ENCODE assay signal across 8 mouse cellular contexts in genomic region chr8:88604065-88605038, GRCm38 (mm10). TPM values are rescaled to one million over a fixed set of nuclear protein-coding genes. Genes with fewer than 3 reads are reported as not detected.
DNase-seq lines count a peak whose midpoint lies in the region; ATAC-seq and TF ChIP-seq lines count a peak whose summit lies in the region.

No protein-coding gene starts in this region.

- peak; percentile 73; the same call in 1 of the 2 replicates for ATAC-seq in heart, embryonic 15.5 days (replicated peaks; ENCODE audit: insufficient number of reproducible peaks, insufficient read depth, low FRiP score, low read depth)
- peak; percentile 88 for ATAC-seq in kidney, embryonic 15.5 days (replicated peaks; ENCODE audit: low FRiP score)

- H3K27ac ChIP-seq in left cerebral cortex, adult 2 months: no peak overlapping the region
- peak overlapping the region; percentile 80 for H3K27ac ChIP-seq in embryonic fibroblast, embryonic 13.5 days (ENCODE audit: insufficient read depth, low read length)
- H3K27ac ChIP-seq in heart, embryonic 15.5 days: no peak overlapping the region
- H3K27ac ChIP-seq in kidney, embryonic 15.5 days: peak overlapping the region; percentile 84

- peak; percentile 77 for TF ChIP-seq POLR2A in embryonic fibroblast, embryonic 13.5 days (IDR thresholded peaks at IDR 0.05; ENCODE audit: low read depth, low read length)

- peak overlapping the region; percentile 56 for H3K4me2 ChIP-seq in heart, embryonic 15.5 days
- H3K4me2 ChIP-seq in kidney, embryonic 15.5 days: peak overlapping the region; percentile 59

- no peak for TF ChIP-seq CTCF in left cerebral cortex, adult 2 months (IDR thresholded peaks at IDR 0.05)
- no peak for TF ChIP-seq CTCF in embryonic fibroblast, embryonic 13.5 days (IDR thresholded peaks at IDR 0.05; ENCODE audit: borderline replicate concordance, insufficient read depth, low read length)

- 0 out of 2 replicates have a peak, but pooled peaks cover 3% of the 10 kb centered on the region for H3K27me3 ChIP-seq in heart, embryonic 15.5 days
- no peaks in the 10 kb centered on the region for H3K27me3 ChIP-seq in kidney, embryonic 15.5 days

- H3K4me1 ChIP-seq in embryonic fibroblast, embryonic 13.5 days (ENCODE audit: control insufficient read depth, insufficient read depth, low read length): no peaks in the 10 kb centered on the region
- H3K4me1 ChIP-seq in heart, embryonic 15.5 days (replicated peaks): peaks cover 16% of the 10 kb centered on the region
- H3K4me1 ChIP-seq in kidney, embryonic 15.5 days: peaks cover 31% of the 10 kb centered on the region

- H3K9me3 ChIP-seq in heart, embryonic 15.5 days (replicated peaks): 0 out of 2 replicates have a peak, but pooled peaks cover 3% of the 10 kb centered on the region
- 0 out of 2 replicates have a peak, but pooled peaks cover 5% of the 10 kb centered on the region for H3K9me3 ChIP-seq in kidney, embryonic 15.5 days (replicated peaks)

- no peak overlapping the region for H3K9ac ChIP-seq in heart, embryonic 15.5 days
- H3K9ac ChIP-seq in kidney, embryonic 15.5 days: no peak overlapping the region

- DNase-seq in left cerebral cortex, adult 2 months (ENCODE audit: extremely low spot score in 1 of 2, low spot score in 2 of 2): peak; percentile 23 to 47
- no peak for DNase-seq in left cerebral cortex, adult 11 months (ENCODE audit: low spot score)
- DNase-seq in lung, postnatal 36 days: peak; percentile 71
- DNase-seq in right cerebral cortex, postnatal 4 days: peak; percentile 71
- DNase-seq in c-Kit-positive CD71-positive TER-119-positive erythroid progenitor cells, embryonic 14.5 days (ENCODE audit: low spot score): no peak

- intact Hi-C loops in left cerebral cortex, adult 2 months (cut with DNase I): no loop called here

- no peak overlapping the region for H3K4me3 ChIP-seq in left cerebral cortex, adult 2 months
- H3K4me3 ChIP-seq in embryonic fibroblast, embryonic 13.5 days (ENCODE audit: insufficient read depth, low read length): no peak overlapping the region
- H3K4me3 ChIP-seq in heart, embryonic 15.5 days: peak overlapping the region; percentile 25; the same call in 1 of the 2 replicates
- H3K4me3 ChIP-seq in kidney, embryonic 15.5 days (replicated peaks): peak overlapping the region; percentile 29

- 13% methylated on average over 20 of the region's 20 CpGs for WGBS in heart, embryonic 15.5 days
- WGBS in kidney, embryonic 15.5 days: 5% methylated on average over 20 of the region's 20 CpGs

- H3K36me3 ChIP-seq in heart, embryonic 15.5 days: no peaks in the 10 kb centered on the region
- no peaks in the 10 kb centered on the region for H3K36me3 ChIP-seq in kidney, embryonic 15.5 days

RNA-seq across cellular contexts. Expression of gene Snx20, which starts 31.6 kb away (rescaled TPM):
- 1 to 10 TPM in 1 of 2 experiments, under 1 TPM in 1; 0.98 to 1.6 TPM for total RNA-seq in left cerebral cortex, adult 2 months (2021)
- polyA plus RNA-seq in embryonic fibroblast, embryonic 13.5 days (2011; ENCODE audit: insufficient read length, low read depth, missing spikeins): 0.32 TPM in 1 of 2 replicates, not detected in the other
- 2.3 and 2.9 TPM in 2 replicates for polyA plus RNA-seq in heart, embryonic 15.5 days (2015; fragmentation: Nextera tagmentation; extraction: Ambion mirVana)
- polyA plus RNA-seq in kidney, embryonic 15.5 days (2015; fragmentation: Nextera tagmentation; extraction: Ambion mirVana): 1.7 and 2.3 TPM in 2 replicates

RNA-seq across cellular contexts. Expression of gene Nod2, which starts 42.8 kb away (rescaled TPM):
- under 1 TPM; 0.27 to 0.65 TPM for total RNA-seq in left cerebral cortex, adult 2 months (2021)
- not detected in 2 replicates for polyA plus RNA-seq in embryonic fibroblast, embryonic 13.5 days (2011; ENCODE audit: insufficient read length, low read depth, missing spikeins)
- polyA plus RNA-seq in heart, embryonic 15.5 days (2015; fragmentation: Nextera tagmentation; extraction: Ambion mirVana): 0.06 and 0.15 TPM in 2 replicates
- polyA plus RNA-seq in kidney, embryonic 15.5 days (2015; fragmentation: Nextera tagmentation; extraction: Ambion mirVana): 0.24 and 0.34 TPM in 2 replicates

Comparison
In these comparisons a context has a peak if more than half of its experiments do, and no peak if none do; other contexts are left out.
1. DNase-seq: peak in left cerebral cortex, adult 2 months (2 of 2), lung, postnatal 36 days (single experiment) and right cerebral cortex, postnatal 4 days (single experiment); none in left cerebral cortex, adult 11 months (single experiment) and c-Kit-positive CD71-positive TER-119-positive erythroid progenitor cells, embryonic 14.5 days (single experiment).
2. H3K27ac ChIP-seq: peak in embryonic fibroblast, embryonic 13.5 days (single experiment) and kidney, embryonic 15.5 days (single experiment); none in left cerebral cortex, adult 2 months (single experiment) and heart, embryonic 15.5 days (single experiment).
3. H3K4me3 ChIP-seq: peak in heart, embryonic 15.5 days (single experiment) and kidney, embryonic 15.5 days (single experiment); none in left cerebral cortex, adult 2 months (single experiment) and embryonic fibroblast, embryonic 13.5 days (single experiment).